Mouse (Mus musculus): ENCODE measurements around the gene Foxn1. TPM values are rescaled to one million over a fixed set of nuclear protein-coding genes. Genes with fewer than 3 reads are reported as not detected.

The Foxn1 gene
- polyA plus RNA-seq (2014; fragmentation: Illumina TruSeq; extraction: RNeasy Lipid Tissue Mini Kit (QIAGEN cat#74804)): not detected

DNA sequence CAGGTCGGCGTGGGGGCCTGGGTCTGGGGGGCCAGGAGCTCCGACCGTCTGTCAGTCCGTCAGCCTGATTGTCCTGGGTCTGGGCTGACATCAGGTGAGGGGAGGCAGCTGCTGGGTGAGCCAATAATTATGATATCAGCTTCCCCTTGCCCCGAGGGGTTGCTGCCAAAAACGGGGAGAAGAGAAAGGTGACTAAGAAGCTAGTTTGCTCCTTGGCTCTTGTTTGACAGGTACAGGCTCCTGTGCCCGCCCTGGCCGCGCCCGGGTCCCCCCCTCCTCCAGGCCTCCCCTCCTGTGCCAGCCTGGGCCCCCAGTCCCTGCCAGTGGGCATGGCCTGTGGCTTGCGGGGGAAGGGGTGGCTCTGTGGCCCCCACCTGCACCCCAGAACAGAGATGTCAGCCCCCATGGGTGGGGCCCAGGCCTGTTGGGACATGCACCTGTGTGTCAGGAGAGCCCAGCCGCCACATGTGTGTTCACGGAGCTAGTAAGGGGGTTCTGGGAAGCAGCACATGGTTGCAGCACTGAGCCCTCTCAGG, at the start of gene Foxn1:
TSS of gene Foxn1 (minus strand) at position 51 of the 536 bp plus-strand sequence.

DNA sequence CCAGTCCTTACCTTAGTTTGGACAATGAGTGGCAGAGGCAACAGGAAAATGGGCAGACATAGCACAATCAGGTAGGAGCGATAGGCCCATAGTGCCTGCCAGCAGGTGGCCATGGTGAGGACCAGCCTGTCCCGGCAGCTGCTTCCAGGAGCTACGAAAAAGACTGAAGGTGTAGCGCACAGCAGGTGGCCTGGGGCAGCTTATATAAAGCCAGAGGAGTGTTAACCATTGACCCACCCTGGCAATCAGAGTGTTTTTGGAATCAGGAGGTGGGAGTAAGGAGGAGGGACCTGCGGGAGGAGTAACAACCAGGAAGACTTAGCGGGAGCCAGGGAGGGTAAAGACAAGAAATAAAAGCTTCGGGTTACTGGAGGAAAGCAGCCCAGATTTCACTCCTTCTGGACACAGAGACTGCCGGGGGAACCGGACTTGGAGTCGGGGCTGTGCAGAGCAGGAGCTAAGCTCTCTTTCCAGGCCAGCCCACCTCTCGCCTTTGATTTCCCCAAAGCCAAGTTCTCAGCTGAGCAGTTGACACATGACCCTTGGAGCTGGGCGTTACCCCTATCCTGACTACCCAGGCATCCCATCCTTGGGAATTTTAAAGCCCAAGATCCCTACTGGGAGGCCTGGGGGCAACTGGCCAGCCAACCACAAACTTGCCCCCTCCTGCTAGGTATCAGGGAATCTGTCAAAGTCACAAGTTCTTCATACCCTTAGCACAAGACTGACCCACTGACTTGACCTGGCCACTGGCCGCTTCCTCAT, 35.9 kb upstream of the Foxn1 start, which contains the start of gene Slc13a2:
TSS of gene Slc13a2 (minus strand) at position 163 of the 765 bp plus-strand sequence.

DNA sequence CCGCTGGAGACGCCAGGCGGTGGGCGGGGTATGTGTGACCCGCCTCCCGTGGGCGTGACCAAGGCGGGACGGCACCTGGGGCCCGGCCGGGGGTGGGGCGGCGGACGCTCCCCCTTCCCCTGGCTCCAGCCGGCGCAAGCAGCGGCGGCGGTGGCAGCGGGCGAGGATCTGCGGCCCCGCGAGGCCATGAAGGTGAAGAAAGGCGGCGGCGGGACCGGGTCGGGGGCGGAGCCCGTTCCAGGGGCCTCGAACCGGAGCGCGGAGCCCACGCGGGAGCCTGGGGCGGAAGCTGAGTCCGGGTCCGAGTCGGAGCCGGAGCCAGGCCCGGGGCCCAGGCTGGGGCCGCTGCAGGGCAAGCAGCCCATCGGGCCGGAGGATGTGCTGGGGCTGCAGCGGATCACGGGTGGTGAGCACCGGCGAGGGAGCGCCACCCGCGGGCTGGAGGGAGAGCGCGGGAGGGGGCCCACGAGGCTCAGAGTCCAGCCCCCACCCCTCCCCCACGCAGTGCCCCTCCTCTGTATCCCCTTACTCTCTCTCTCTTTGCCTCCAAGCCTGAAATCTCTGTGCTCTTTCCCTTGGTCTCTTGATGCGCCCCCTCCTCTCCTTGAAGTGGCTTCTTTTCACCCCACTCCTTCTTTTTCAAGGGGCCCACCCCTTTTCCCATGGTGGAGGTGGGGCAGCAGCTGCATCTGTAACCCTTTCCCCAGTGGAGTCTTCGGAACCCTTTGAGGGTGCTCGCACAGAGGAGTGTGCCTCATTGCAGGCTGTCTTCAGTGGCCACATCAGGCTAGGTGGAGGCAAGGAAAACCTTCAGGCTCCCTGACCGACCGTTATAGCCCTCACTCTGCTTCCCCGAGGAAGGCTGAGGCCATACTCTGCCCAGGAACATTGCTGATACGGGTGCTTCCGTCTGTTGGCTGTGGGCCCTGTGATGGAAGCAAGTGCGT, 42.7 kb downstream of the Foxn1 start, which contains the start of gene Unc119:
TSS of gene Unc119 (plus strand) at position 102 of the 947 bp plus-strand sequence.

DNA sequence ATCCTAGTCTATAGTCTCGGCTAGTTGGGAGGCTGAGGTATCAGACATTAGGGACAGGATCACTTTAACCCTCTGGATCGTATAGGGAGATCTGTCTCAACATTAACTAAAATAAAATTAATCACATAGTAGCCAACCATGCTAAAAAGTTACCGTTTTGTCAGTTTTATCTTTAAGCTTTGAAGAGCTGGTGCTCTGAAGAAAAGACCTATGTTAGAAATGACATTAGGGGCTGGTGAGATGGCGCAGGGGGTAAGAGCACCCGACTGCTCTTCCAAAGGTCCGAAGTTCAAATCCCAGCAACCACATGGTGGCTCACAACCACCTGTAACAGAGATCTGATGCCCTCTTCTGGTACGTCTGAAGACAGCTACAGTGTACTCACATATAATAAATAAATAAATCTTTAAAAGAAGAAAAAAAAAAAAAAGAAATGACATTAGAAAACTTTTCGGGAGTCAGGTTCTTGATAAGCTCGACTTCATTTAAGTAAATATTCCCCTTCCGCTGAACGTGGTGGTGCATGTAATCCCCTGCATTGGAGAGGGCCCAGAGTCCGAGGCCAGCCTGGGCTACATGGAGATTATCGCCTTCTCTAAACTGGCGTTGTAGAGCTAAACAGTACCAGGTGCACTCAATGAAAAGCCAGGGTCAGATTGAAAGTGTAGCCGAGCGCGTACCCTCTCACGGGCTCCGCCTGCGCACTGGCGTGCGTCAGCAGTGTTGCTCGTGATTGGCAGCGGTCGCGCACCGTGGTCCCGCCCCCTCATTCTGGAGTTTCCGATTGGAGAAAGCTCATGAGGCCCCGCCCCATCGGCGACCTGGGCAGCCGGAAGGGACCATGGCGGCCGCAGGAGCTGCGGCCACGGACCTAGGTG, 58.5 kb downstream of the Foxn1 start, which contains the start of gene Pigs:
TSS of gene Pigs (plus strand) at position 782 of the 878 bp plus-strand sequence.

DNA sequence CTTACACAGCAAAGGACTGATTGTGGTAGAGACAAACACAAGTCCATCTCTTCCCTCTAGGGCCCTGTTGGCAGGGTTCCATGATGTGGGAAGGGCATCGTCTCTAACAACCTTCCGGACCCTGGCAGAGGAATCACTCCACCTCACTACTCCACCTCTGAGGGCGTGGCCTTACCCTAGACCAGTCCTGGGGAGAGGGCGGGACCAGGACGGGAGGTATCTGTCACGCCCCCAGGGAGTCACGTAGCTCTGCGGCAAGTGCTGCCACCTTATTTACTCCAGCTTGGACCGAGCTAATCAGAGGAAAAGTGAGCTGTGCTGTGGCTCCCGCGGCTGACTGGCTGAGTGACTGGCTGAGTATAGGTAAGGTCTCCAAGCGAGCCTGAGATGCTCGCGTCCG, 63.5 kb downstream of the Foxn1 start, which contains the start of gene Aldoc:
TSS of gene Aldoc (plus strand) at position 109 of the 400 bp plus-strand sequence.

Other genes with a start within 250 kb of the Foxn1 start
- gene Traf4, start 221.0 kb downstream of the Foxn1 start, polyA plus RNA-seq (2014; fragmentation: Illumina TruSeq; extraction: RNeasy Lipid Tissue Mini Kit (QIAGEN cat#74804)): 1.7 TPM
- gene Nek8, start 209.9 kb downstream of the Foxn1 start, polyA plus RNA-seq (2014; fragmentation: Illumina TruSeq; extraction: RNeasy Lipid Tissue Mini Kit (QIAGEN cat#74804)): 3.7 TPM
- gene Tlcd1, start 209.8 kb downstream of the Foxn1 start, polyA plus RNA-seq (2014; fragmentation: Illumina TruSeq; extraction: RNeasy Lipid Tissue Mini Kit (QIAGEN cat#74804)): 17.7 TPM
- gene Rpl23a, start 203.0 kb downstream of the Foxn1 start, polyA plus RNA-seq (2014; fragmentation: Illumina TruSeq; extraction: RNeasy Lipid Tissue Mini Kit (QIAGEN cat#74804)): 1,489 TPM
- gene Rab34, start 198.1 kb downstream of the Foxn1 start, polyA plus RNA-seq (2014; fragmentation: Illumina TruSeq; extraction: RNeasy Lipid Tissue Mini Kit (QIAGEN cat#74804)): 11.2 TPM
- 5.0 TPM for gene Proca1, start 193.2 kb downstream of the Foxn1 start, polyA plus RNA-seq (2014; fragmentation: Illumina TruSeq; extraction: RNeasy Lipid Tissue Mini Kit (QIAGEN cat#74804))
- gene Sdf2, start 140.8 kb downstream of the Foxn1 start, polyA plus RNA-seq (2014; fragmentation: Illumina TruSeq; extraction: RNeasy Lipid Tissue Mini Kit (QIAGEN cat#74804)): 20.8 TPM
- 25.1 TPM for gene Supt6, start 140.6 kb downstream of the Foxn1 start, polyA plus RNA-seq (2014; fragmentation: Illumina TruSeq; extraction: RNeasy Lipid Tissue Mini Kit (QIAGEN cat#74804))
- gene 2610507B11Rik, start 124.8 kb downstream of the Foxn1 start, polyA plus RNA-seq (2014; fragmentation: Illumina TruSeq; extraction: RNeasy Lipid Tissue Mini Kit (QIAGEN cat#74804)): 44.9 TPM
- gene BC030499, start 95.7 kb downstream of the Foxn1 start, polyA plus RNA-seq (2014; fragmentation: Illumina TruSeq; extraction: RNeasy Lipid Tissue Mini Kit (QIAGEN cat#74804)): 0.20 TPM
- 5.2 TPM for gene Spag5, start 85.0 kb downstream of the Foxn1 start, polyA plus RNA-seq (2014; fragmentation: Illumina TruSeq; extraction: RNeasy Lipid Tissue Mini Kit (QIAGEN cat#74804))
- 16.9 TPM for gene Aldoc, start 63.6 kb downstream of the Foxn1 start, polyA plus RNA-seq (2014; fragmentation: Illumina TruSeq; extraction: RNeasy Lipid Tissue Mini Kit (QIAGEN cat#74804))
- gene Pigs, start 58.1 kb downstream of the Foxn1 start, polyA plus RNA-seq (2014; fragmentation: Illumina TruSeq; extraction: RNeasy Lipid Tissue Mini Kit (QIAGEN cat#74804)): 3.0 TPM
- gene Unc119, start 43.1 kb downstream of the Foxn1 start, polyA plus RNA-seq (2014; fragmentation: Illumina TruSeq; extraction: RNeasy Lipid Tissue Mini Kit (QIAGEN cat#74804)): 6.0 TPM
- gene Slc13a2, start 35.7 kb upstream of the Foxn1 start, polyA plus RNA-seq (2014; fragmentation: Illumina TruSeq; extraction: RNeasy Lipid Tissue Mini Kit (QIAGEN cat#74804)): 0.17 TPM
- 0.74 TPM for gene Slc46a1, start 79.1 kb upstream of the Foxn1 start, polyA plus RNA-seq (2014; fragmentation: Illumina TruSeq; extraction: RNeasy Lipid Tissue Mini Kit (QIAGEN cat#74804))
- not detected for gene Sarm1, start 111.2 kb upstream of the Foxn1 start, polyA plus RNA-seq (2014; fragmentation: Illumina TruSeq; extraction: RNeasy Lipid Tissue Mini Kit (QIAGEN cat#74804))
- gene Vtn, start 112.5 kb upstream of the Foxn1 start, polyA plus RNA-seq (2014; fragmentation: Illumina TruSeq; extraction: RNeasy Lipid Tissue Mini Kit (QIAGEN cat#74804)): not detected
- 0.97 TPM for gene Sebox, start 116.9 kb upstream of the Foxn1 start, polyA plus RNA-seq (2014; fragmentation: Illumina TruSeq; extraction: RNeasy Lipid Tissue Mini Kit (QIAGEN cat#74804))
- gene Tmem199, start 125.6 kb upstream of the Foxn1 start, polyA plus RNA-seq (2014; fragmentation: Illumina TruSeq; extraction: RNeasy Lipid Tissue Mini Kit (QIAGEN cat#74804)): 20.3 TPM
- 8.2 TPM for gene Poldip2, start 125.6 kb upstream of the Foxn1 start, polyA plus RNA-seq (2014; fragmentation: Illumina TruSeq; extraction: RNeasy Lipid Tissue Mini Kit (QIAGEN cat#74804))
- gene Tnfaip1, start 149.8 kb upstream of the Foxn1 start, polyA plus RNA-seq (2014; fragmentation: Illumina TruSeq; extraction: RNeasy Lipid Tissue Mini Kit (QIAGEN cat#74804)): 30.6 TPM
- 34.1 TPM for gene Ift20, start 149.8 kb upstream of the Foxn1 start, polyA plus RNA-seq (2014; fragmentation: Illumina TruSeq; extraction: RNeasy Lipid Tissue Mini Kit (QIAGEN cat#74804))
- 27.6 TPM for gene Tmem97, start 164.2 kb upstream of the Foxn1 start, polyA plus RNA-seq (2014; fragmentation: Illumina TruSeq; extraction: RNeasy Lipid Tissue Mini Kit (QIAGEN cat#74804))

All from ovary, adult 10 weeks (tissue).